Mouse (Mus musculus) adrenal gland, postnatal 0 days (tissue): Measurements from ENCODE around the gene Pde10a. TPM values are rescaled to one million over a fixed set of nuclear protein-coding genes. Genes with fewer than 3 reads are reported as not detected.

Experiments
- polyA plus RNA-seq: library from polyadenylated mRNA; unstranded; fragments of >200 nt; fragmentation: Nextera tagmentation; extraction: Ambion mirVana; gene quantifications from 2 replicates; pipeline ENCODE4 v1.2.1, GENCODE M21; 2015

The Pde10a gene
- 3.1 and 4.2 TPM in 2 replicates for polyA plus RNA-seq

GRCm38 (mm10) chr17:8525225-8525721, at the start of gene Pde10a:
Pde10a (plus strand) TSS chr17:8525372.

GRCm38 (mm10) chr17:8566850-8567249, 41.7 kb downstream of the Pde10a start, which contains the start of gene Gm17087:
Gm17087 (minus strand) TSS chr17:8566950.

GRCm38 (mm10) chr17:8988119-8988807, 463.1 kb downstream of the Pde10a start, which contains the start of gene 1700010I14Rik:
1700010I14Rik (plus strand) TSS chr17:8988333.

Other genes starting within 250 kb of the Pde10a start
- gene Mpc1, start 242.5 kb upstream of the Pde10a start, polyA plus RNA-seq = 373 and 511 TPM in 2 replicates
- gene Sft2d1, start 214.3 kb upstream of the Pde10a start, polyA plus RNA-seq = 141 and 183 TPM in 2 replicates
- 0.72 and 2.4 TPM in 2 replicates for gene Prr18, start 187.9 kb upstream of the Pde10a start, polyA plus RNA-seq
- gene T2, start 169.4 kb upstream of the Pde10a start, polyA plus RNA-seq = 0.21 TPM in 1 of 2 replicates, not detected in the other
- not detected in 2 replicates for gene T, start 90.9 kb upstream of the Pde10a start, polyA plus RNA-seq
- not detected in 2 replicates for gene Gm17087, start 41.6 kb downstream of the Pde10a start, polyA plus RNA-seq